ENCODE assay signal across 7 mouse cellular contexts in the genomic region with DNA sequence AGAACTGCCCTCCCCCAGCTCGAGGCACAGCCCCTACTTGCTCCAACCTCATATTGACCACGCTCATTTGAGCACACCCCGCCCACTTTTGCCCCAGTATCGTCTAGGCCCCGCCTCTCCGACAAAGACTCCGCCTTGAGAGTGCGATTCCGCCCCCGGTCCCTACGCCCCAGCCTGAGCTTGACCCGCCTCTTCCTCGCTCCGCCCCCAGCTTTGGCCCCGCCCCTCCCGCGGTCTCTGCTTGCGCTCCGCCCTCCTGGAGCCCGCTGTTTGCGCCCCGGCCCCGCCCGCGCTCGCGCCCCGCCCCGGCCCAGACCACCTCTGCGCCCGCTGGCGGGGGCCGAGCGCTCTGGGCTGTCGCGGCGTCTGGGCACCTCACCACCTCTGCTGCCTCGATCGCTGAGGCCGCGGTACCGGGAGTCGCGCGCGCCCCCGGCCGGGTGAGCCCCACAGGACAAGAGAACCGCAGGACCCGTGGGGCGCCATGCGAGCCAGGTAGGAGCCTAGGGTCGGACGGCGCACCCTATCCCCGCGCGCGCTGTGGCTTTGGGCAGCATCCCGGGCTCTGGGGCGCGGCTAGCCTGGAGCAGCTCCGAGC. TPM values are rescaled to one million over a fixed set of nuclear protein-coding genes. Genes with fewer than 3 reads are reported as not detected.
A peak's percentile ranks its signal among the peaks of the same experiment; 100 is the strongest.
DNase-seq lines count a peak whose midpoint lies in the region; ATAC-seq and TF ChIP-seq lines count a peak whose summit lies in the region.

A gene (plus strand): TSS at position 313 of the 598 bp plus-strand sequence.

- peak; percentile 96 for ATAC-seq in limb, embryonic 12.5 days (ENCODE audit: insufficient number of reproducible peaks, insufficient read depth, low FRiP score, low TSS enrichment, low read depth)
- ATAC-seq in midbrain, embryonic 14.5 days (ENCODE audit: low FRiP score, low TSS enrichment) = peak; percentile 93

- TF ChIP-seq POLR2A in embryonic fibroblast, embryonic 13.5 days (IDR thresholded peaks at IDR 0.05; ENCODE audit: low read depth, low read length) = peak; percentile 66

- peak within 1 kb of the TSS; percentile 89 for H3K9ac ChIP-seq in limb, embryonic 12.5 days (replicated peaks)
- peak within 1 kb of the TSS; percentile 74 for H3K9ac ChIP-seq in midbrain, embryonic 14.5 days (replicated peaks; ENCODE audit: low read length)

- DNase-seq in brain, adult 2 months (ENCODE audit: low read depth, low spot score) = peak; percentile 97
- peak; percentile 98 for DNase-seq in heart, adult 8-10 months (ENCODE audit: low spot score)
- DNase-seq in kidney, adult 8-10 months = peak; percentile 99 to 100
- DNase-seq in midbrain, embryonic 14.5 days = peak; percentile 97
- peak; percentile 70 for DNase-seq in spleen, adult 12 weeks (ENCODE audit: low spot score)

- H3K4me2 ChIP-seq in limb, embryonic 12.5 days = peak within 1 kb of the TSS; percentile 71
- peak within 1 kb of the TSS; percentile 78 for H3K4me2 ChIP-seq in midbrain, embryonic 14.5 days (ENCODE audit: low read length)

- no peaks in the 10 kb centered on the region for H3K27me3 ChIP-seq in limb, embryonic 12.5 days
- no peaks in the 10 kb centered on the region for H3K27me3 ChIP-seq in midbrain, embryonic 14.5 days (ENCODE audit: control insufficient read depth, insufficient read depth, low read length)

- H3K27ac ChIP-seq in embryonic fibroblast, embryonic 13.5 days (ENCODE audit: insufficient read depth, low read length) = peak within 1 kb of the TSS; percentile 99
- H3K27ac ChIP-seq in limb, embryonic 12.5 days = peak within 1 kb of the TSS; percentile 92
- H3K27ac ChIP-seq in midbrain, embryonic 14.5 days (replicated peaks; ENCODE audit: low read depth, low read length) = peak within 1 kb of the TSS; percentile 73

- no peaks in the 10 kb centered on the region for H3K36me3 ChIP-seq in limb, embryonic 12.5 days
- H3K36me3 ChIP-seq in midbrain, embryonic 14.5 days (ENCODE audit: control insufficient read depth, insufficient read depth, low read length) = no peaks in the 10 kb centered on the region

- H3K4me1 ChIP-seq in embryonic fibroblast, embryonic 13.5 days (ENCODE audit: control insufficient read depth, insufficient read depth, low read length) = peaks cover 9% of the 10 kb centered on the region
- peaks cover 44% of the 10 kb centered on the region for H3K4me1 ChIP-seq in limb, embryonic 12.5 days (replicated peaks)
- peaks cover 27% of the 10 kb centered on the region for H3K4me1 ChIP-seq in midbrain, embryonic 14.5 days (ENCODE audit: control insufficient read depth, insufficient read depth, low read length)

- peak within 1 kb of the TSS; percentile 97 for H3K4me3 ChIP-seq in embryonic fibroblast, embryonic 13.5 days (ENCODE audit: insufficient read depth, low read length)
- peak within 1 kb of the TSS; percentile 87 for H3K4me3 ChIP-seq in limb, embryonic 12.5 days (replicated peaks)
- peak within 1 kb of the TSS; percentile 73 for H3K4me3 ChIP-seq in midbrain, embryonic 14.5 days (replicated peaks; ENCODE audit: low read depth, low read length)

- TF ChIP-seq CTCF in embryonic fibroblast, embryonic 13.5 days (IDR thresholded peaks at IDR 0.05; ENCODE audit: borderline replicate concordance, insufficient read depth, low read length) = no peak

- no peaks in the 10 kb centered on the region for H3K9me3 ChIP-seq in limb, embryonic 12.5 days
- H3K9me3 ChIP-seq in midbrain, embryonic 14.5 days (ENCODE audit: control insufficient read depth, low read length) = no peaks in the 10 kb centered on the region

- under 1% methylated on average over 62 of the region's 63 CpGs for WGBS in limb, embryonic 12.5 days
- under 1% methylated on average over 62 of the region's 63 CpGs for WGBS in midbrain, embryonic 14.5 days

RNA-seq across cellular contexts. Expression of the gene that starts here (rescaled TPM):
- polyA plus RNA-seq in embryonic fibroblast, embryonic 13.5 days (2011; ENCODE audit: insufficient read length, low read depth, missing spikeins) = 19.8 and 21.7 TPM in 2 replicates
- 10 to 100 TPM in 2 of 4 experiments, 1 to 10 TPM in 2; 7.2 to 13.4 (median 9.7) TPM for total RNA-seq in heart, adult 8-10 months (2022)
- 22.3 and 23.1 TPM in 2 replicates for polyA plus RNA-seq in limb, embryonic 12.5 days (2016; fragmentation: Nextera tagmentation; extraction: Ambion mirVana)
- 9.7 and 10.6 TPM in 2 replicates for polyA plus RNA-seq in midbrain, embryonic 14.5 days (2014; fragmentation: Nextera tagmentation; extraction: Ambion mirVana)

Comparison
In these comparisons a context has a peak if more than half of its experiments do, and no peak if none do; other contexts are left out.
1. Peak in every context shown above with its lines: DNase-seq, ATAC-seq, H3K4me3 ChIP-seq and H3K27ac ChIP-seq.